Mouse (Mus musculus): ENCODE measurements around the gene Osbpl10. TPM values are rescaled to one million over a fixed set of nuclear protein-coding genes. Genes with fewer than 3 reads are reported as not detected.

The Osbpl10 gene
- total RNA-seq, 2 experiments from 2014 or later, result 20.9 to 22.5 TPM

- peak in 1 of 2 experiments; percentile 25 for DNase-seq (ENCODE audit: low spot score in 2 of 2)
These were observed 183.2 kb downstream of the Osbpl10 start for GRCm38 (mm10) chr9:115161591-115161990.

GRCm38 (mm10) chr9:115163031-115163430 lies 184.7 kb downstream of the Osbpl10 start:
- peak; percentile 11 to 53 for DNase-seq (ENCODE audit: low spot score in 2 of 2)

- no peak for DNase-seq (ENCODE audit: low spot score in 2 of 2)
These were observed 185.3 kb downstream of the Osbpl10 start for GRCm38 (mm10) chr9:115163693-115164092.

GRCm38 (mm10) chr9:115164351-115164750 lies 186.0 kb downstream of the Osbpl10 start:
- no peak for DNase-seq (ENCODE audit: low spot score in 2 of 2)

GRCm38 (mm10) chr9:115165996-115166395 lies 187.6 kb downstream of the Osbpl10 start:
- no peak for DNase-seq (ENCODE audit: low spot score in 2 of 2)

GRCm38 (mm10) chr9:115169591-115169990 lies 191.2 kb downstream of the Osbpl10 start:
- no peak for DNase-seq (ENCODE audit: low spot score in 2 of 2)

GRCm38 (mm10) chr9:115172096-115172495 lies 193.7 kb downstream of the Osbpl10 start:
- no peak for DNase-seq (ENCODE audit: low spot score in 2 of 2)

- no peak for DNase-seq (ENCODE audit: low spot score in 2 of 2)
These were observed 200.8 kb downstream of the Osbpl10 start for GRCm38 (mm10) chr9:115179154-115179553.

GRCm38 (mm10) chr9:115179935-115180334 lies 201.6 kb downstream of the Osbpl10 start:
- peak; percentile 41 to 80 for DNase-seq (ENCODE audit: low spot score in 2 of 2)

- no peak for DNase-seq (ENCODE audit: low spot score in 2 of 2)
These were observed 208.0 kb downstream of the Osbpl10 start for GRCm38 (mm10) chr9:115186402-115186801.

- DNase-seq (ENCODE audit: low spot score in 2 of 2), result no peak
These were observed 212.1 kb downstream of the Osbpl10 start for GRCm38 (mm10) chr9:115190376-115190942.

- DNase-seq (ENCODE audit: low spot score in 2 of 2), result no peak
These were observed 214.5 kb downstream of the Osbpl10 start for GRCm38 (mm10) chr9:115192890-115193289.

- no peak for DNase-seq (ENCODE audit: low spot score in 2 of 2)
These were observed 218.7 kb downstream of the Osbpl10 start for GRCm38 (mm10) chr9:115197082-115197481.

- DNase-seq (ENCODE audit: low spot score in 2 of 2), result no peak
These were observed 221.9 kb downstream of the Osbpl10 start for GRCm38 (mm10) chr9:115200166-115200862.

GRCm38 (mm10) chr9:115201264-115201663 lies 222.9 kb downstream of the Osbpl10 start:
- DNase-seq (ENCODE audit: low spot score in 2 of 2), result no peak

- no peak for DNase-seq (ENCODE audit: low spot score in 2 of 2)
These were observed 224.8 kb downstream of the Osbpl10 start for GRCm38 (mm10) chr9:115203136-115203535.

GRCm38 (mm10) chr9:115205491-115205890 lies 227.1 kb downstream of the Osbpl10 start:
- peak in 1 of 2 experiments; percentile 10 for DNase-seq (ENCODE audit: low spot score in 2 of 2)

GRCm38 (mm10) chr9:115206219-115206618 lies 227.8 kb downstream of the Osbpl10 start:
- DNase-seq (ENCODE audit: low spot score in 2 of 2), result peak; percentile 10 to 71

GRCm38 (mm10) chr9:115209737-115210136 lies 231.4 kb downstream of the Osbpl10 start:
- DNase-seq (ENCODE audit: low spot score in 2 of 2), result no peak

GRCm38 (mm10) chr9:115210535-115210934 lies 232.2 kb downstream of the Osbpl10 start:
- peak in 1 of 2 experiments; percentile 11 for DNase-seq (ENCODE audit: low spot score in 2 of 2)

- DNase-seq (ENCODE audit: low spot score in 2 of 2), result no peak
These were observed 235.4 kb downstream of the Osbpl10 start for GRCm38 (mm10) chr9:115213755-115214264.
